Mouse (Mus musculus): ENCODE measurements at regions not wholly inside any gene's neighbourhood (a gene's known extent, or its start where the extent isn't known, plus 50 kb on each side); places are given as distances from the start of the nearest gene placed in this dataset.

- peak in 1 of 2 experiments; percentile 1 for DNase-seq
Observed at GRCm38 (mm10) chr10:124320191-124321110, 1056.7 kb downstream of the Fam19a2 start.

DNA sequence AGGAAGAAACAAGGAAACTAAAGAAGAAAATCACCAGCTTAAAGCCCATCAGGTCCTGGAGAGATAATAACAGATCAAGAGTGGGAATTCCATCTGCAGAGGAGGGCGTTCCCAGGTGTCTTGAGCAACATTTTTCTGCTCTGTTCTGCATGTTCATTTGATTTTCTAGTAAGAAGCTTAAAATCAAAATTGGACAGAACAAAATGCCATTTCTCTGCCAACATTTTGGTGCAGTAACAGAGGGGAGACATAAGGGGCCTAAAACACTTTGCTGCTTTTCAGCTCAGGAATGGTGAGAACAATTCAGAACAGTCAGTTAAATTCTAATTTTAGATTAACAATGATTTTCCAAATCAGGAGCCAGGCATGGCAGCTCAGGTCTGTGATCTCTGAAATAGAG lies 1056.8 kb downstream of the Slc16a7 start:
- no peak for DNase-seq

GRCm38 (mm10) chr10:124338923-124339322 lies 1050.3 kb downstream of the Slc16a7 start:
- no peak for DNase-seq

GRCm38 (mm10) chr10:124349300-124349699 lies 1040.0 kb downstream of the Slc16a7 start:
- peak in 1 of 2 experiments; percentile 1 for DNase-seq

- no peak for DNase-seq
Observed at GRCm38 (mm10) chr10:124362795-124363194, 1026.5 kb downstream of the Slc16a7 start.

GRCm38 (mm10) chr10:124370994-124371393 lies 1018.3 kb downstream of the Slc16a7 start:
- no peak for DNase-seq

DNA sequence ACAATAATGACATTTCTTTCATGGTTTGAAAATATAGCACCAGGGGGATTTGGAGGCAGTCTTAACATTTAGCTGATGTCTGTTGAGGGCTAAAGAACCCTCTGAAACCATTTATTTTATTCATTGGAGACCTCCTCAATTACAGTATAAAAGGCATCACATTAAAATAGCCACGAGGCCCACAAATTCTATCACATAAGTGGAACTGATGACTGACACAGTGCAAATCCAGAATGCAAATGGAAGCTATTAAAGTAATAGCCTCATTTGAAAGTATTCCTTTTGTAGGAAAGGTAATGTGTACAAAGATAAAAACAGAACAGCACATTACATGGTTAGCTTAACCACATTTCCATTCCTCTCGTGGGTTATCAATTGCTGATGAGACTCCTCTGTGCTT lies 986.6 kb downstream of the Slc16a7 start:
- DNase-seq, result no peak

GRCm38 (mm10) chr10:124409633-124410032 lies 979.6 kb downstream of the Slc16a7 start:
- no peak for DNase-seq

DNA sequence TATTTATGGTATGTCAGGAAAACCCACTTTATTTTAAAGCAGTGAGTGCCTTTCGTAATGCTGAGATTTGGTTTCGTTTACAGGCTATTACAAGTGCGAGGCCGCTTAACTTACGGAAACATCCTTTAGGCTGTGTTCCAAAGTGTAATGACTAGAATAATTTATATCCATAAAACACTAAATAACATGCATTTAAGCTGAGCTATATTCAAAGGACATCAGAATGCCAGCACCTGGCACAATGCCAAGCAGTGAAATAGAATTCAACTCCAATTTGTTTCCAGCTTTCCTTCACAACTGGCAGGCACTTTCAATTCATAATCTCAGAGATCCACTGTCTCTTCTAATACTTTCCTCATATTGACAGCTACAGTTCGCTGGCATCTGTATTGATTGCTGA lies 972.7 kb downstream of the Slc16a7 start:
- no peak for DNase-seq

DNA sequence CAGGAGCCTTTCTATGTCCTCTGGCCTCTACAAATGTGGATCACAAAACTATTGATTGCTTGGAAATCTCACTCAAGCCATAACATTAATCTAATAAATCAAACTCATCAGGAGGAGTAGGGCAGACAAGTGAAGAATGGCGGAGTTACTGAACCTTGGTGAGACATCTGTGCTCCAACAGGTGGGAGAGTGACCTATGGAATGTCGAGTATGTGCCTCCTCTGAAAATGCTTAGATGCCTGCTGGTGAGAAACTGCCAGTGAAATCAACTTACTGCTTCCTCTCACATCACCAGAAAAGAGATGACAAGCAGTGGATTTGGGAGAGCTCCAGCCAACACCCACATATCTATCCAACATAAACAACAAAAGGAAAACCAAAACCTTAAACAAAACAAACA lies 965.8 kb downstream of the Slc16a7 start:
- DNase-seq, result no peak

Data from cerebellum, adult 18-20 months (tissue).